Mouse (Mus musculus): ENCODE data around the gene Spata13. TPM values are rescaled to one million over a fixed set of nuclear protein-coding genes. Genes with fewer than 3 reads are reported as not detected.
A peak's percentile ranks its signal among the peaks of the same experiment; 100 is the strongest.

Gene Spata13
- total RNA-seq (2021): 100 to 1,000 TPM; 152 to 167 TPM
- long read RNA-seq, experiment 1, full-length matches to known transcripts: 1 of 23 reads
- long read RNA-seq, experiment 1, partial matches to known transcripts: 14 of 23 reads
- long read RNA-seq, experiment 1, other reads (novel, unspliced or antisense): 8 of 23 reads
- long read RNA-seq, experiment 2, full-length matches to known transcripts: 1 of 11 reads
- long read RNA-seq, experiment 2, partial matches to known transcripts: 3 of 11 reads
- long read RNA-seq, experiment 2, other reads (novel, unspliced or antisense): 7 of 11 reads

- DNase-seq: peak; percentile 96 to 98
Measured at GRCm38 (mm10) chr14:60633961-60634864, at the start of gene Spata13. Gene Spata13 (plus strand): TSS chr14:60634001.

DNA sequence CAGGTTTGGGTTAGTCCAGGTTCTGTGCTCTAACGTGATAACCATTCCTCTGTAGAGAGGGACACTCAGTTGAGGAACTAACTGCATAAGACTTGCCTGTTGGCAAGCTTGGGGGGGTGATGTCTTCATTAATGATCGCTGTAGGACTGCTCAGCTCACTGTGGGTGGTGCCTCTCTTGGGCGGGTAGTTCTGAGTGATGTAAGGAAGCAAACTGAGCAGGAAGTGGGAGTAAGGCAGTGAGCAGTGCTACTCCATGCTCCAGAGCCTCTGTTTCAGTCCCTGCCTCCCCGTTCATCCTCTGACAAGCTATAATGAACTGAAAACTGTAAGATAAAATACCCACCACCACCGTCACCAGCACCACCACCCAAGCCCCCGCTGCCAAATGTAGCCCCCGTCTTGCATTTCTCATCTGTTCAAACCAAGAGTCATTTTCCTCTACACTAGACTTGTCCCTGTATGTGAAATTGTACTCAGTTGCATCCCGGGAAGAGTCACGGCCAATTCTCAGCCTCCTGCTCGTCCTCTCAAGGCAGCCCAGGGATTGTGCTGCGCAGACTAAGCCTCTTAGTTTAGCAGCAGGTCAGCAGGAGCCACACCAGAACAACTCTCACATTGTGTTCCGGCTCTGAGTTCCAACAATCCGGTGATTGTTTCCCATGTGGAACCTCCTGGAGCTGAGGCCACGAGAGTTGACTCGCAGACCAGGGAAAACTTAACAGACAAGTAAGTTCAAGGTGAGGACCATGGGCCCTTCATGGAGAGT, 46.9 kb upstream of the Spata13 start:
- no peak for DNase-seq

DNA sequence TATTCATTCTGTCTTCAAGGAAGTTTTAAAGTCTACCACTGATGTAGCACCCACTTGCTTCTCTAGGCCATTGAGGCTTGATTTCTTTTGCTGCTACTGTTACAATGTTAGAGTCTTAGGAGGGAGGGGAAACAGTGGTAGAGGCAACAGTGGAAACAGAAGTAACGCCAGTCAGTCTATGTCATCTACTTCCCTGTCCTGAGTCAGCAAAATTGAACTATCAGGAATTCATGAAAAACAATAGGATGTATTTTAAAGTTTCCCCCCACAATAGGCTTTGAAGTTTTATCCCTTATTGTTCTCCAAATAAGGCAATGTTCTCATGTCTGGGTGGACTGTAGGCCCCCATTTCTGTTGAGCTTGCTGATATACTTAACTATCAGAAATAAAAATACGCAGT, 44.8 kb upstream of the Spata13 start:
- no peak for DNase-seq

GRCm38 (mm10) chr14:60592339-60592738, 41.5 kb upstream of the Spata13 start:
- DNase-seq: no peak

- peak; percentile 73 to 81 for DNase-seq
Measured at GRCm38 (mm10) chr14:60592822-60593221, 41.0 kb upstream of the Spata13 start.

DNA sequence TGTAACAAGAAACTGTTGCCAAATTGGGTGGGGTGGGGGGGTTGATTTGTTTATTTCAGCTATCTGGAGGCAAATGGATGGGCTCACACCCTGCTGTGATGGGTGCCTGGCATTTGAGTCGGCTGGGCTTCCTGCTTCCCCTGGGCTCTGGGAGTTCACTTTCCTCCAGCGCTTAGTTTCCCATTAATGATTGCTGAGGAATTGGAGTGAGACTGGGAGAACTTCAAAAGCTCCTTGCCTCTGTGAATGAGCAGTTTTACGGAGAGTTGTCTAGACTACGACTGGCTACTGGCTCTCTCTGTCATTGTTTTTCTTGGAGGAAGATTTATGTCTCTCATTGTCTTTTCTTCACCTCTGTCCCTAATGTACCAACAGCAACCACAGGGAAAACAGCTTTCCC, 36.2 kb upstream of the Spata13 start:
- DNase-seq: no peak

GRCm38 (mm10) chr14:60599044-60599443, 34.8 kb upstream of the Spata13 start:
- DNase-seq: peak in 1 of 2 experiments; percentile 11

DNA sequence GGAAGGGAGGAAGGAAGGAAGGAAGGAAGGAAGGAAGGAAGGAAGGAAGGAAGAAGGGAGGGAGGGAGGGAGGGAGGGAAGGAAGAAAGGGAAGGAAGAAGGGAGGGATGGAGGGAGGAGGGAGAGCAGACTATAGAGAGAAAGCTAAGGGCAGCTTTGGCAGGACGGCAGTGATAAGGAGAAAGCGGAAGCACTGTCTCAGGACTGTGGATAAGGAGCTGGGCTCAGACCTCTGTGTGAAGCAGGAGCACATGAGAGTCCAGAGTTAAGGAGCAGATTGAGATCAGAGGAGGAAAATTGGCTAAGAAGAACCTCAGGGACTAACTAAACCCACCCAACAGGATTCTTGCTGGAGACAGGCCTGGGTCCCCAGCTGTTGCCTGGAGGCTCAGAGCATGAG, 28.2 kb upstream of the Spata13 start:
- DNase-seq: no peak

DNA sequence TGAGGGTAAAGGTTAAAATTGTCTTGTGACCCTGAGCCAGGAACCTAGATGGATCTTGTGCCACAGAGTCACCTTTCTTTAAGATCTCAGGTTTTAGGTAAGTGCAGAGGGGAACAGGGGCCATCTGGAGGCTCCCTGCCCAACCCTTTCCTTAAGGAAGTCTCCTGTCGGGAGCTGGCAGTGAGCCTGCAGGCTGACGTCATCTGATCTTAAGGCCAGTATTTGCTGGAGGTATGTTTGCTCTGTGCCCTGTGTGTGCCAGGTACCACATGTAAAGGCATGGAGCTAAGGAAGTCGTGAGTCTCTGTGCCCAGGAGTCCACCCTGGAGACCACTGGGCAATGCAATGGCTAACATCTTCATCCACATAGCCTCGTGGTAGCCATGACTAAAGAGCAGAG, 27.6 kb upstream of the Spata13 start:
- peak; percentile 39 to 54 for DNase-seq

DNA sequence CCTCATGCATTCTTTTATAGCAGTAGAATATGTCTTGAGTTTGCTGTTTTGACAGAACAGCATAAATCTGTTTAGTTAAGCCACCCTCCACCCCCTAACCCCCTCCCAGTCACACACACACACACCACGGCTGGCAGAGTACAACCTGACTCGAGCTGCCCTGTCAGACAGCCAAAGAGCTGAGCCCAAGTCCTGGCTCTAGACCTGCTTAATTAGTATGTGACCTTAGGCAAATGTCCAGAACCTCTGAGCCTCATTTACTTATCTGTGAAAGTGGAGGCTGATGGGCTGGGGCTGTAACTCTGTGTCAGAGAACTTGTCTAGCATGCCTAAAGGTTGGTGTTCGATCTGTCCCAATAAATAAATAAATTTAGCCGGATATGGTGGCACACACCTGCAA, 26.1 kb upstream of the Spata13 start:
- no peak for DNase-seq

GRCm38 (mm10) chr14:60609160-60609559, 24.6 kb upstream of the Spata13 start:
- no peak for DNase-seq

DNA sequence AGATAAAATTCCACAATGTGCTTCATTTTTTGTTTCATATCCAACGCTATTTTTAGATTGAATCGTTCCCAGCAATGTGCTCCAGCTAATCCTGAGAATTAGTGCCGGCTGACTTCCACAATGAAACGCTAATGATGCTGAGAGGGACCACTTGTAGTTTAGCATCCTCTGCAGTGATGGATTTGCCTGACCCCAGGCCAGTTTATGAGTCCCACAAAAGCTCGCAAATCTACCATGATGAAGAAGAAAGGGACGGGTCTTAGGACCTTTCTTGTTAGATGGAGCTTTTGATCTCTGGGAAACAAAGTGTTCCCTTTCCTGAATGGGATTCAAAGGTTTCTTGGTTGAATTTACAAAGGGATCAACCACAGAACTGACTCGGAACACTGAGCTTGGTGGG, 21.1 kb upstream of the Spata13 start:
- no peak for DNase-seq

DNA sequence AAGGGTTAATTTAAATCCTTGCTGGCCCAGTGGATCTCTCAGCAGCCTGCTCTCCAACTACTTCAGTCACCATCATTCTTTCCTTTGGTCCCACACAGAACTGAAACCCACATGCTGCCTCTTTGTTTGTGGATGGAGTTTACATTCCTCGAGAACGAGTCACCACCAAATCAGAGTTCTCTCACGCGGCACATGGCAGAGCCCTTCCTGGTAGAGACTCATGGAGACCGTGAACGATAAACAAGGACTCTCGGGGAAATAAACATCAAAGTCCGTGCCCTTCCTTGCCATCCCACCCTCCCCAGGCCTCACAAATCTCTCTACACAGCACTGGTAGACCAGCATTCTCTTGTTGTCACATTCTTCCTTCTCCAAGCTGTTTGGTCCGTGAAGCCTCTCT, 12.7 kb upstream of the Spata13 start:
- peak in 1 of 2 experiments; percentile 43 for DNase-seq

DNA sequence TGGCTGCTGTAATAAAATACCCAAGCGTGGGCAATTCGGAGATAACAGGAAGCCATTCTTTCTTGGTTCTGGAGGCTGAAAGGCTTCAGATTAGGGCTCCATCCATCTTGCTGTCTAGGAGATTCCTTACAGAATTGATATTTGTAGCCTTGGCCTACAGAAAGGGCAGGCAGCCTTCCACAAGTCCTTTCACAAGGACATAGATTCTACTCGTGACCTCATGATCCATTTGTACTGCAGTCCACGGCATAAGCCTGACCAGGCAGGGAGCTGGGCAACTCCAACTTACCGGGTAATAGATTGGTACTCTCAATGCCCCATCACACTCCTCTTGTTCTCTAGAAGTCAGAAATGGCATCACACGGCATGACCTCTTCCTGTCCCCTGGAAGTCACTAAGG, 8.3 kb upstream of the Spata13 start:
- peak; percentile 18 to 39 for DNase-seq

DNA sequence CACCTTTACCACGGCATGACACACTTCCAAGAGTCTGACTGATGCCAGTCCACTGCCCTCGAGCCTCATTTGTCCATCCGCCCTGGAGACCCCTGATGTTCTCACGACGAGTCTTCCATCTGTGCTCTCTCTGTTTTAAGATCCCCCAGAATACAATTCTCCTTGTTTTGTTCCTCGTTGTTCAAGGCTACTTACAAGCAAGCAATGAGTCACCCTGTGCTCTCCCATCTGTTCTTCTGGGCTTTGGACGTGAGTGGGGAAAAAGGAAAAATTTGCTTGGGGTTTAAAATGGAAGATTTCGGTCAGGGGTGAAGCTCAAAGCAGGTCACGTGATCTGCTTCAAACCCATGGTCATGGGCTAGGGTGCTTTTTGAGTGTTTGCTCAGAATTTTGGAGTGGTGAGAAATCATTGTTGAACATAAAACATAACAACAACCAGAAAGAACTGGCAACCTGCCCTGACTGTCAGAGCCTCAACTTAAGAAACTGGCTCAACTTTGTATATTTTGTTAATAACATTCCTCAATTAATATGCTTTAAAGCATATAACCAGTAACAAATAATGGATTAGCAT, 3.8 kb upstream of the Spata13 start:
- peak in 1 of 2 experiments; percentile 55 for DNase-seq

- peak; percentile 62 to 68 for DNase-seq
Measured at GRCm38 (mm10) chr14:60630981-60631380, 2.8 kb upstream of the Spata13 start.

DNA sequence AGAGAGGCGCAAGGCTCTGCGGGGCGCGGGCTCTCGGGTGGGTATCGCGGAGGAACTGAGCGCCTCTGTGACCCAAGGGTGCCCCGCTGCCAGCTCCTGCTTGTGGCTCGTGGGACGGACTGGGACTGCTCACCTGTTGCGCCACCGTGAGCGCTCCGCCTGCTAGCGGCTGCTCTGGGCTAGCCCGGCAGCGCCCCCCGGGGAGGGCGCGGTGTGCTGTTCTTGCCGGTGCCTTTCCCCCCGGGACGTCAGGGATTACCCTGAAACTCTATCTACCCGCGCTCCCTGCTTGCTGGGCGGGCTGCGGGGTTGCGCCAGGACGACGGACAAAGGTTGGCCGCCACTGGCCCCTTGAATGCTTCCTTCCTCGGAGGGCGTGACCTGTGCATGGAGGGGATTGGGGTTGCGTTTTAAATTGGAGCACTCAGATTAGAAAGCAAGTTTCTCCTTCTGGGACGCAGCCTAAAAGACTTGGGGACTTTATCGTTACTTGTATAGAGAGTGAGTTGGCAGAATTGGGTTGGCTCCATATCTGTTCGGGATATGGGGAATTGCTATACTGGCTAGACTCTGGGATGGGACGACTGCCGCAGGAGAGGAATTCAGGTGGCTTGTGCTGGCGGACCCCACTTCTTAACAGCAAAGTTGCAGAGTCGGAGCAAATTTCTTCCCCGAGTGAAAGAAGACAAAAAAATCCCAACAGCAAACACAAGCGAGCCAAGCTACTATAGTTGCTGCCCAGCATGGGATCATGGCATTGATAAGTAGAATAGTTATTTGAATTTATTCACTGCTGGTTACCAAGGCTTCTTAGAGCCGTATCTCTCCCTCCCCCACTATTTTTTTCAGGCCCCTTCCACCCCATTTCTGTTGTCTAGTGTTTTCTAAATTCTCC, 1.3 kb downstream of the Spata13 start:
- peak; percentile 67 to 78 for DNase-seq

DNA sequence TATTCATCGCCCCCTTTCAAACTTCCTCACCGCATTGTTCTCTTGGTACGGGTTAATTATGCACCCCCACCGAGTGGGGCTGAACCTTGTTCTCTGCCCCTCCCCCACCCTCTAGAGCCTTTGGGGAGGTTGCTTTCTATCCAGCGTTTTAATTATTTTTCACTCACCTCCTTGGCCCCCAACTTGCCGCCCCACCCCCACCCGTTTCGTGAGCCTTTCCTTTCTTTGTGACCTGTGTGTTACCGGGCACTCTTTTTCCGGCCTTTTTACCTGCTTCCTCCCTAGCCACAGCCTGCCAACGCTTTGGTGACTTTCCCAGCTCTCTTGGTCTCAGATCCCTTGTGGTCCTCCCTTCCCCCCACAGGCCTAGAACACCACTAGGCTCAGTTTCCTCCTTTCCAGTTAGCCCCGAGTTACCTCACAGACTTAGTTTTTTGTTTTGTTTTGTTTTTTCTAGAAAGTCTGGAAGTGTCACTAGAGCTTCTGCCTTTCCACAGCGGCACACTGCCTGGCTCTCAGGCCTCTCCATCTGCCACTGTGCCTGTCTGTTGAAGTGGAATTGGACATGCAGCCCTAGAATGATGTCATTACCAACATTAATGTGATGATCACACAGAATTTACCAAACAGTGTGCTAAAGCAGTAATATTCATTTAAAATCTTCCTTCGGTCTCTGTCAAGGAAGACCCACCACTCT, 2.3 kb downstream of the Spata13 start:
- no peak for DNase-seq

GRCm38 (mm10) chr14:60636608-60636980, 2.8 kb downstream of the Spata13 start:
- no peak for DNase-seq

- DNase-seq: no peak
Measured at GRCm38 (mm10) chr14:60636996-60637395, 3.2 kb downstream of the Spata13 start.

DNA sequence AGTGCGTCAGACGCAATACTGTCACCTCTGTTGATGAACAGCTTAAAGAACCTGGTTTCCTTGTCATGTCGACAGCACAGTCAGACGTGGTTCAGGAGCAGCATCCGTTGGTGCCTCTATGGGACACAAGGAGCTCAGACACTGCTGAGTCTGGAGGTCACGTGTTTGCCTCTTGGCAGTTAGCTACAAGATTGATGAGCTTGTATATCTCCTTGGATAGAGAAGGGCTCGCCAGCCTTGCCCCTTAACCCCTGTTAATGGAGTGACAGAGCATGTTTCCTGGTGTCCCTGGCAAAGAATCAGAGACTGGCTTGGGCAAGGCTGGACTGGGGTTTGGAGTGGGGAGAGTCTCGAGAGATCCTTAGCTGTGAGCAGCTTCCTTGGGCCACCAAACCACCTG, 4.4 kb downstream of the Spata13 start:
- peak; percentile 88 to 91 for DNase-seq

Measured in adrenal gland, postnatal 36 days (tissue).